Mouse (Mus musculus) spleen, postnatal 10 days (tissue): ENCODE measurements around the gene Arhgef12.
"Not testable (repeated sequence)": the region's sequence is repeated elsewhere in the genome, so short reads cannot be mapped to it uniquely, and the experiment has no call there.

Experiments used
- DNase-seq, 2 experiments: peaks; one replicate each; pipeline ENCODE4 v3.0.0; 2021 to 2022; ENCODE audit warnings: low spot score in 2 of 2

The Arhgef12 gene

GRCm38 (mm10) chr9:43000595-43001250 is 106.3 kb downstream of the Arhgef12 start:
- DNase-seq: no peak

DNA sequence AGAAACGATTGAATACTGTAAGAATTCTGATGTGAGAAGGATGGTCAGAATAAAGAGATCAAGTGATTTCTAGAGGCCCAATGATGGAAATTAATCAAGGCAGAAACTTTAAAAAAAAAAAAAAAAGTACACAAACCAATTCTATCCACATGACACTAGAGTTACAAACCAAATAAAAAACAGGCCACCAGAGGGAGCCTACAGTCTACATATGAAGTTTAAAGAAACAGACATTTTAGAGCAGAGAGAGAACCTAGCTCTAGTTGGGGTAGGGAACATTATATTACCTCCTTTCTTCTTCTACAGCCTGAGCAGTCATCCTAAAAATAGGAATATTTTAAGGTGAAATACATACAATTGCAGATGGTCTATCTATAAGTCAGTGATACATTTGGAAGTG is 107.0 kb downstream of the Arhgef12 start:
- no peak for DNase-seq

GRCm38 (mm10) chr9:42997526-42997925 is 109.5 kb downstream of the Arhgef12 start:
- no peak for DNase-seq

- DNase-seq: no peak
These were observed 111.7 kb downstream of the Arhgef12 start for GRCm38 (mm10) chr9:42995298-42995697.

- DNase-seq: no peak
These were observed 112.3 kb downstream of the Arhgef12 start for GRCm38 (mm10) chr9:42994708-42995107.

- DNase-seq: no peak
These were observed 113.4 kb downstream of the Arhgef12 start for GRCm38 (mm10) chr9:42993659-42994058.

- DNase-seq: no peak
These were observed 119.1 kb downstream of the Arhgef12 start for GRCm38 (mm10) chr9:42987988-42988387.

DNA sequence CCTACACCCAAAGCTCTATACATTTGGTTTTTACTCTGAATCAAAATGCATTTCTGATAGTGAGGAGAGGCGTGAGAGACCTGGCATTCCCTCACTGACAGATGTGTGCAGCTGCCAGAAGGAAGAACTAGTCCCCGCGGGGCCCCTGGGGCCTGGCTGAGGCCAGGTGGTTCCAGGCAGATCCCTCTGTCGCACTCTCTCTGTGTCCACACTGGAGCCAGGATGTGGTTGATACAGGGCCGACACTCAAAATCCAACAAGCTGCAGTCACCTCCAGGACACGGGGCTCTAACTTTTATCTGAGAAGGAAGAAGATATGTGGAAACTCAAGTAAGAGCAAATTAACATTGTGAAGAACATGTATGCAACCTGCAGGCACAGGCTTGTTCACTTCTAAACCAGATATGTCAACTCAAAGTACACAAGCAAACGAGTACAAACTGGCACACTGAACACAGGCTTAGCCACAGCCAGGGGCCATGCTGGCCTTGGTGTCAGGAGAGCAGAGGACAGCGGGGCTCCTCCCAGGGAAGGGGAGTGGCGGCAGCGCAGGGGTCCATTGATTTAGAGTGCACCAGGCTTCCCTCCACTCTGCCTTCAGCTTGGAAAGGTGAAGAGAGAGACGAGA is 138.0 kb downstream of the Arhgef12 start:
- DNase-seq: no peak

GRCm38 (mm10) chr9:42967731-42968130 is 139.3 kb downstream of the Arhgef12 start:
- no peak for DNase-seq

- DNase-seq: not testable (repeated sequence)
These were observed 142.2 kb downstream of the Arhgef12 start for GRCm38 (mm10) chr9:42964809-42965208.

GRCm38 (mm10) chr9:42964366-42964765 is 142.7 kb downstream of the Arhgef12 start:
- no peak for DNase-seq

DNA sequence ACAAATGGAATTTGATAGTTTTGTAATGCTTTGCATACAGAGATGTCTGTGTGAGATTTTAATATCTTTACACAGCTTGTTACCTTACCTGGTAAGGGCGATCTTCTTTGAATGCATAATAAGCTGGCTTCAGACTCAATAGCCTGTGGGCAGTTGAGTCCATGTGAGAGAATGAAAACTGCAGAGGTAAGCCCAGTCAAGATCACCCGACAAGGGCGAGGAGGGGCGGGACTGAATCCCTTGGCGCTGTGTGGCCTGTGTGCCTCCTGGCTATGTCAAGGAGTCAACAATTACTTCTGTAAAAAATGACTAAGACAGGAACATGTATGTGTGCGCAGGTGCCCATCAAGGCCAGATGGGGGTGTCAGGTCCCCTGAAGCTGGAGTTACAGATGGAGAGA is 144.5 kb downstream of the Arhgef12 start:
- DNase-seq: no peak

DNA sequence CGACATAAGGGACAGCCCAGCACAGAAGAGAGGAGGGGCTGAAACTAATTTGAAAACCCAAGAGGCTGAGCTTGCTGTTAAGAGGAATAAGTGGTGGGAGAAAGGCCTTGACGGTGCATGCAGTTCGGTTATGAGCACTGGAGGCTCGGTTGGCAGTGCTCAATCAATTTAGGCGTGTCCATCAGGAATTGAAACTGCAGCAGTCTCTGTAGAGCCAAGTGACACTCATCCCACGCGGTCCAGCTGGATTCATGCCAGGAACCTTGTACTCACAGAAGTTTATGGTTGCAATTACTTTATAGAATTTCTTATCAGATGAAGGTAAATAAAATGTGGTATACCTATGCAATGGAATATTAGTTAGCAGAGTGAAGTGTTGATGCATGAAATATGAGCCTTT is 148.6 kb downstream of the Arhgef12 start:
- DNase-seq: no peak

DNA sequence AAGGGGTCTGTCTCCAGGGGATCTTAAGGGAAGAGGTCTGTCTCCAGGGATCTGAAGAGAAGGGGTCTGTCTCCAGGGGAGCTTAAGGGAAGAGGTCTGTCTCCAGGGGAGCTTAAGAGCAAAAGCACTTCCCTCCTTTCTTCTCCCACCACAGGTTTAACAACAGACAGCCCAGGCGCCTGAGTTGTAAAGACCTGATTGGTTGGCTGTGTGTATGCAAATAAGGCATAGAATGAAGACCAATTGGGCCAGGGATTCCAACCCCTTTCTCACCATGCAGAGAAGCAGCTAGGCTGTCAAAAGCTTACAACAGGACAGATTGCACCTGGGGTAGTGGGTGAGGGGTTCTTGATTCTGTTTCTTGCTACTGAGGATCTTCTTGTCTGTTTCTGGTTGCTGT is 158.7 kb downstream of the Arhgef12 start:
- DNase-seq: no peak

DNA sequence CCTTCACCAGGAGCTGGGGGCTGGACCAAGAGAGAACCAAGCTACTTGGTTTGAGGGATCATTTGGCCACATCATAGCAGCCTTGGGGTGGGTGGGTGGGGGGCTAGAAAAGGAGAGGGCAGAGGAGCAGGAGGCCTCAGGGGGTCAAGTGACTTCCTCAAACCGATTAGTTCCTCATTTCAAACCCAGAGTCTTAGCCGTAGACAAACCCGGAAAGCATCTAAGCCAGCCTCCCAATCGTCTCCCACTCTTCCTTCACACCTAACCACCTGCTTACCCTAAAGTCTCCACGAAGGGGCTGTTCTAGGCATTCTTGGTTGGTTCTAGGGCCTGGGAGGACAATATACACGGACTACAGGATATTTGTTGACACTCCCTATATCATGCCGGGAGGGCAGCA is 161.9 kb downstream of the Arhgef12 start:
- no peak for DNase-seq

- peak; percentile 49 to 82 for DNase-seq
These were observed 162.5 kb downstream of the Arhgef12 start for GRCm38 (mm10) chr9:42944536-42945006.

DNA sequence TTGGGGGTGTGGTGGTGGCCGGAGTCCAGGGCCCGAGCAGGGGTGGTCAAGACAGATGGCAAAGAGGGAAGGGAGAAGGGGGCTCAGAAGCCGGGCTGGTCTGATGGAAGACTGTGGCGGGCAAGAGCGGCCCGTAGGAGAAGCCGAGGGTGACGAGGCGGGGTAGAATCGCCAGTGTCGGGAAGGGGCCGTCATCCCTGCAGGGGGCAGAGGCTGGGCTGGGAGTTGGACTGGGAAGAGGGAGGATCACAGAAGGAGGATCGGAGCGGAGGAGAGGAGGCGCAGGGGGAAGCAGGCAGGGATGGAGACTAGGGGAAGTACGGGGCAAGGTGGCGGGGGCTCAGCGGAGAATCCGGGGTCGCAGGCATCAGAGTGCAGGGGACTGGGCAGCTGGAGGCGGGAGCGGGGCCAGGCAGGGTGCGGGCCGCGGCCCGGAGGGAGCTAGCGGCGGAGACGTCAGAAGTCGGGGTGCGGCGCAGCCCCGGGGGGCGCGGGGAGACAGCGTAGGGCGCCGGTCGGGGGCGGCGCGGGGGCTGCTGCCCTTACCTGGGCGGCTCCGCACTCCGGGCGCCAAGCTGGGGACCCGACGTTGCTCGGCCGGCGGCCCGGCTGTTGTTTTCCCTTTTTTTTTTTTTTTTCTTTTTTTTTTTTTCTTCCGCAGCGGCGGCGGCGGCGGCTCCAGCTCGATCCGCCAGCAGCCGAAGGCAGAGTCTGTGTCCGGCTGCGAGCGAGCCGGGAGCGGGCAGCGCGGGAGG is 163.1 kb downstream of the Arhgef12 start, which contains the start of gene Grik4:
Grik4 (minus strand) TSS at position 713 of the 755 bp plus-strand sequence.
- no peak for DNase-seq

DNA sequence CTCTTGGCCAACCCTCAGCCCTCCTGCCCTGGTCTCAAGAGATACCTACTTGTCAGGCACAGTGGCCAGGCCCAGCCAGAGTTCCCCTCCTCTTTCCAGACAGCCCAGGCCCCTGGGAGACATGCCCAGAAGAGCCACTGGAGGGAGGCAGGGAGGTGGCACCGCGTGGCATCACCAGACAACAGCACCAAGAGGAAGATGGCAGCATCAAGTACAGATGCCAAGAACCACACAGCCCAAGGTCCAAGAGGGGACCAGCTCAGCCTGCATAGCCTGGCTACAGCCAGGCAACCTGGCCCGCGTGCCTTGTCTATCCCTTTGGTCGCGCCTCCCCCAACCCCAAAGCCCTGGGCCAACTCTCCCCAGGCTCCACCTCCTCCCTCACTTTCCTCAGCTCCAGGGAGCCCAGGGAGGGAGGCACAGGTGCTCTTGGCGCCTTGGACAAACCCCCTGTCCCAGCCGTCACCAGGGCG is 163.9 kb downstream of the Arhgef12 start:
- DNase-seq: no peak

GRCm38 (mm10) chr9:42942148-42942547 is 164.9 kb downstream of the Arhgef12 start:
- no peak for DNase-seq

GRCm38 (mm10) chr9:42932146-42932545 is 174.9 kb downstream of the Arhgef12 start:
- no peak for DNase-seq

DNA sequence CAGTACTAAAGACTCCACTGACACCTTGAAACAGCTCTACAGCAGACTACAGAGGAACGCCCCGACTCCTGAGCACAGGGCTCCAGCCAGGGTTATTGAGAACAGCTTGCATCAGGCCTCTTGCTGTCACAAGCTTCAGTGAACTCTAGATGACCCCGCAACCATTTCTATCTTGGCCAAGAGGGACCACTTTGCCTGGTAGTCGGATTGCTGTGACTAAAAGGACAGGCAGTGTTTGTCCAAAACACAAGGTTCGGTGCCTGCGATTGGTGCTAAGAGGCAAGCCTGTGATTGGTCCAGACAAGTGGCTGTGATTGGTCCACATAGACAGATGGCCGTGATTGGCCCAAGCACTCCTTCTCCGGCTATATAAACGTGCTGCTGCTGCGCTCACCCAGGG is 179.5 kb downstream of the Arhgef12 start:
- no peak for DNase-seq

- DNase-seq: no peak
These were observed 180.5 kb downstream of the Arhgef12 start for GRCm38 (mm10) chr9:42926564-42926963.

- DNase-seq: no peak
These were observed 185.2 kb downstream of the Arhgef12 start for GRCm38 (mm10) chr9:42921830-42922229.
